Mouse (Mus musculus): ENCODE results near the gene Apeh. TPM values are rescaled to one million over a fixed set of nuclear protein-coding genes. Genes with fewer than 3 reads are reported as not detected.
A peak's percentile ranks its signal among the peaks of the same experiment; 100 is the strongest.

Gene Apeh
- 55.6 and 64.6 TPM in 2 replicates for polyA plus RNA-seq (2012; rRNA removed)
- polyA plus RNA-seq (2014; fragmentation: Nextera tagmentation; extraction: Ambion mirVana): 38.6 and 41.3 TPM in 2 replicates

DNA sequence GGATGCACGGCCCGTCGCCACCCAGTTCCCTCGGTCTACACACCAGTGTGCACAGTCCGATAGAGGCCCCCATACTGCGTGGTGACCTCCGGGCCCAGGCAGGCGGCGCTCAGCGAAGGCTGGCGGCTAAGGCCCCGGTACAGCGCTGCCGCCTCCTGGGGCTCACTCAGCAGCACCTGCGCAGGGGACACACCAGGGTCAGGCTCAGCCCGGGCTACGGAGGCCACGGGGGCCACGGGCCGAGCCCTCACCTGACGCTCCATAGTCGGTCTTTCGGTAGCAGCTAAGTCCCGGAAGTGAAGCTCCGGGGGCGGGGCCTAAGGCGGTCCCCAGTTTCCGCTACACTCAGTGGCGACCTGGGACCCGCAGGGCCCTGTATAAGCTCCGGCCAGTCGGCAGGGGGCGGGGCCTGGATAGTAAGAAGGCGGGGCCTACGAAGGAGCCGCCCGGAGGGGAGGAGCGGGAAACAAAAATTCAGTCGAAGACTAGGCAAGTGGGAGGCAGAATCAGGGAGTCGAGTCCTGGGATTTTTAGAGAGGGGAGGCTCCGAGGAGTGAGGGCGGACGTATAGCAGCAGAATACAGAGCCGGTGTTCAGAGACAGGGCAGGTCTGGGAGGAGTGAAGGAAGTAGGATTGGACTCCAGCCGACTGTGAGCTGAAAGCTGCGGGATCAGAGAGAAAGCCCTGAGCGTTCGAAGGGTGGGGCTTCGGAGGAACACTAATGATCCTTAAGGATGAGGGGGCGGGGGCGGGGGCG is at the start of gene Apeh:
Apeh (minus strand) TSS at position 423 of the 758 bp plus-strand sequence.
- Histone ChIP-seq H3K27me3 (ENCODE audit: control insufficient read depth, insufficient read depth, low read length) (no peaks in the 10 kb centered on the region), H3K4me2 (replicated peaks; ENCODE audit: low read depth, low read length, severe bottlenecking) (peak within 1 kb of the TSS; percentile 69), H3K4me1 (ENCODE audit: control insufficient read depth, insufficient read depth, low read length) (0 out of 2 replicates have a peak, but pooled peaks cover 9% of the 10 kb centered on the region), H3K9ac (ENCODE audit: low read depth, low read length, severe bottlenecking) (peak within 1 kb of the TSS; percentile 62), H3K36me3 (ENCODE audit: control insufficient read depth, insufficient read depth, low read length) (peaks cover 32% of the 10 kb centered on the region), H3K9me3 (ENCODE audit: control insufficient read depth, low read length) (no peaks in the 10 kb centered on the region), H3K4me3 (replicated peaks; ENCODE audit: low read length) (peak within 1 kb of the TSS; percentile 56), H3K27ac (replicated peaks; ENCODE audit: low read depth, low read length) (peak within 1 kb of the TSS; percentile 63; the same call in 1 of the 2 replicates)
- ATAC-seq (ENCODE audit: low FRiP score, low read depth) (peak; percentile 92), DNase-seq (ENCODE audit: low spot score) (peak; percentile 92)
- under 1% methylated on average over 52 of the region's 52 CpGs for WGBS
- TF ChIP-seq POLR2A (IDR thresholded peaks at IDR 0.05; ENCODE audit: borderline replicate concordance, extremely low read depth, insufficient read depth, insufficient read length): 0 out of 2 replicates have a peak, but pooled peaks have one; percentile 12

DNA sequence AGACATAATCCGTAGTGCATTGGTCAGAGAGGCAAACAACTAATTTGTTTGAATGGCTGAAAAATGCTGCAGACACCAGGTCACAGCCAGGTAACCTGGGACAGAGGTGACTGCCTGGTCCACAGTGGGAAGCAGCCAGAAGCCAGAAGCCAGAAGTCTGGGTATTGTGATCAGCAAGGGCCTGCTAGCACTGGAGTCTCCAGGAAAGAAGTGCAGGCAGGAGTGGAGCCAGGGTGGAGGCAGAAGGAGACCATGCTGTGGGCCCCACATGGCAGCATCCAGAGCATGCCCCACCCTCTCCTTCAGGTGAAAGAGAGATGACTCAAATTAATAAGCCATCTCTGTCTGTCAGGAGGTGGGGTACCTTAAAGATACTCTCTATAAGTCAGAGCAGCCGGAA is 49.1 kb upstream of the Apeh start:
- Histone ChIP-seq H3K36me3 (ENCODE audit: control insufficient read depth, insufficient read depth, low read length) (no peaks in the 10 kb centered on the region), H3K27me3 (ENCODE audit: control insufficient read depth, insufficient read depth, low read length) (no peaks in the 10 kb centered on the region), H3K4me1 (ENCODE audit: control insufficient read depth, insufficient read depth, low read length) (no peaks in the 10 kb centered on the region), H3K4me2 (replicated peaks; ENCODE audit: low read depth, low read length, severe bottlenecking) (no peak overlapping the region), H3K9me3 (ENCODE audit: control insufficient read depth, low read length) (no peaks in the 10 kb centered on the region), H3K27ac (replicated peaks; ENCODE audit: low read depth, low read length) (no peak overlapping the region), H3K4me3 (replicated peaks; ENCODE audit: low read length) (no peak overlapping the region), H3K9ac (ENCODE audit: low read depth, low read length, severe bottlenecking) (no peak overlapping the region)
- DNase-seq (ENCODE audit: low spot score) (no peak), ATAC-seq (ENCODE audit: low FRiP score, low read depth) (no peak)
- WGBS: 87% methylated on average over 2 of the region's 2 CpGs
- TF ChIP-seq POLR2A (IDR thresholded peaks at IDR 0.05; ENCODE audit: borderline replicate concordance, extremely low read depth, insufficient read depth, insufficient read length): no peak

DNA sequence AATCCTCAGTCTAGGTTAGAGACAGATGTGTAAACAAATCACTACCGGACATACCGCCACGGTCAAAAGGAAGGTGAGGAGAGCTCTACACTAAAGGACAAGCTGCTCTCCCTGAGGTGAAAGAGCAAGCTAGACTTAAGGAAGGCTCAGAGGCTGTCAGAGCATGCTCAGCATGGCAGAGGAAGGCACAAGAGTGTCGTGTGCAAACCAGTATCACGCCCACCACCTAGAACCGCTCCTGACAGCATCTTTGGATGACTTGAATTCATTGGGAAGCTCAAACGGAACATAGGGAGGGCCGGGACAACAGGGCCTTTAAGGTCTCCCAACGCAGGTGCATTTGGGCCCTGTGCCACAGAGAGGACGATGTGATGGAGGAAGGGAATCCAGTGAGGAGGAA is 47.0 kb upstream of the Apeh start:
- Histone ChIP-seq H3K9ac (ENCODE audit: low read depth, low read length, severe bottlenecking) (no peak overlapping the region), H3K27ac (replicated peaks; ENCODE audit: low read depth, low read length) (no peak overlapping the region), H3K4me1 (ENCODE audit: control insufficient read depth, insufficient read depth, low read length) (peaks cover 14% of the 10 kb centered on the region), H3K27me3 (ENCODE audit: control insufficient read depth, insufficient read depth, low read length) (no peaks in the 10 kb centered on the region), H3K4me3 (replicated peaks; ENCODE audit: low read length) (no peak overlapping the region), H3K9me3 (ENCODE audit: control insufficient read depth, low read length) (no peaks in the 10 kb centered on the region), H3K4me2 (replicated peaks; ENCODE audit: low read depth, low read length, severe bottlenecking) (no peak overlapping the region), H3K36me3 (ENCODE audit: control insufficient read depth, insufficient read depth, low read length) (no peaks in the 10 kb centered on the region)
- WGBS: 84% methylated on average over 10 of the region's 10 CpGs
- ATAC-seq (ENCODE audit: low FRiP score, low read depth): no peak
- DNase-seq (ENCODE audit: low spot score): no peak
- no peak for TF ChIP-seq POLR2A (IDR thresholded peaks at IDR 0.05; ENCODE audit: borderline replicate concordance, extremely low read depth, insufficient read depth, insufficient read length)

DNA sequence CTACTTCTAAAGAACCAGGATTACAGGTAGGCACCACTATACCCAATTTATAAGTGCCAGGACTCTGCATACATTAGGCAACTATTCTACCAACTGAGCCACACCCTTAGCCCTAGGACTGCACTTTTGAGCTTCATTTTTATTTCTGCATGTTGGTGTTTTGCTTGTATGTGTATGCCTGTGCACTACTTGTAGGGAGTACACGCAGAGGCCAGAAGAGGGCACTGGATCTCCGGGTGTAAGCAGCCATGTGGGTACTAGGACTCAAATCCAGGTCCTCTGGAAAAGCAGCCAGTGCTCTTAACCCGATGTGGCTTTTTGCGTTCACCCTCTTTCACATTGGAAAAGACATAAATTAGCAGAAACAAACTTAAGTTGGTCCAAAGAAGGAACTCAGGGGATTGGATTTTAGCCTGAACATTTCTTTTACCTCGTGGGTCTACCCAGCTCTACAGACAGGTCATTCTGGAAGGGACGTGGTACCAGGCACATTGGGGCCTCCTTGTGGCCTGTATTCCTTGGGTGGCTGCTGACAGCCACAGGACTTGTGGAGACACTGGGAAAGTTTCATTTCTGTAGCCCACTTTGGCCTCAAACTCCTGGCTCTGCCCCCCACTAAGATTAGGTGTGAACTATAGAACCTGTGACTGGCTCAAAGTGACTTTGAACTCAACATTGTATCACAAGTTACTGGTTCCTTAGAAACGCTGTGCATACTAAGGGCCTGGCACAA is 45.7 kb upstream of the Apeh start:
- no peaks in the 10 kb centered on the region for H3K27me3 ChIP-seq (ENCODE audit: control insufficient read depth, insufficient read depth, low read length)
- 82% methylated on average over 7 of the region's 7 CpGs for WGBS
- no peak overlapping the region for H3K27ac ChIP-seq (replicated peaks; ENCODE audit: low read depth, low read length)
- DNase-seq (ENCODE audit: low spot score): no peak
- H3K9ac ChIP-seq (ENCODE audit: low read depth, low read length, severe bottlenecking): no peak overlapping the region
- H3K36me3 ChIP-seq (ENCODE audit: control insufficient read depth, insufficient read depth, low read length): no peaks in the 10 kb centered on the region
- H3K4me3 ChIP-seq (replicated peaks; ENCODE audit: low read length): no peak overlapping the region
- no peak overlapping the region for H3K4me2 ChIP-seq (replicated peaks; ENCODE audit: low read depth, low read length, severe bottlenecking)
- no peak for ATAC-seq (ENCODE audit: low FRiP score, low read depth)
- peaks cover 14% of the 10 kb centered on the region for H3K4me1 ChIP-seq (ENCODE audit: control insufficient read depth, insufficient read depth, low read length)
- H3K9me3 ChIP-seq (ENCODE audit: control insufficient read depth, low read length): no peaks in the 10 kb centered on the region
- TF ChIP-seq POLR2A (IDR thresholded peaks at IDR 0.05; ENCODE audit: borderline replicate concordance, extremely low read depth, insufficient read depth, insufficient read length): no peak

DNA sequence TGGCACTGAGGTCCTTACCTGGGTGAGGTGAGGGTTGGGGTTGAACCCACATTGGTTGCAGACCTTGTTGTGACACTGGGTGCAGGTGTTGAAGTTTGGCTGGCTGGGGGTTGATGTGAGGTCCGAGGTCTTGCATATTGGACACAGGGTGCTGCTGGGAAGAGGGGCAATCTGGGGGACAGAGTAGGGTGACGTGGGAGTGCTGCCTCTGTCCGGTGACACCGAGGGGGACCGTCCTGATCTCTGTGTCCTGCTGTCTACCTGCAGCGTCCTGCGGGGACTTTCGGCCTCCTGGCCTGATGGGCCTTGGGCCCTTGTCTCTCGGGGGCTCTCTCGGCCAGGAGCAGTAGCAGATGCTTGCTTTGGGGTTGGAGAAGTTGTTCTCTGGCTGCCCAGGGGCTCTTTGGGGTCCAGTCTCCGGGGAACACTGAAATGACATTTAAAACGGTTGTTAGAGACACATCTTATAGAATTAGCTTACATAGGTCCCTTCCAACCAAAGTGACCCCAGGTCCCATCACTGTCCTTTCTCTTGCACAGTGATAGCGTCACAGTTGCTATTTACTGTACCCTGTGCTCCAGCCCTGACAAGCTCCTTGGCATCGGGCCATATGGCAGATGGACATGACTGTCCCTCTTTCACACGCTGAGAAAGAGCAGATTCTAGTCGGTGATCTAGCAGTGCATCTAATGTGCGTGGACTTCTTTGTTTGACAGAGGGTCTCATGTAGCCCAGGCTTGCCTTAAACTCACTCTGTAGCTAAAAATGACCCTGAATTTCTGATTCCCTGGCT is 45.0 kb upstream of the Apeh start:
- no peaks in the 10 kb centered on the region for H3K27me3 ChIP-seq (ENCODE audit: control insufficient read depth, insufficient read depth, low read length)
- no peak overlapping the region for H3K4me3 ChIP-seq (replicated peaks; ENCODE audit: low read length)
- DNase-seq (ENCODE audit: low spot score): no peak
- TF ChIP-seq POLR2A (IDR thresholded peaks at IDR 0.05; ENCODE audit: borderline replicate concordance, extremely low read depth, insufficient read depth, insufficient read length): no peak
- 89% methylated on average over 17 of the region's 17 CpGs for WGBS
- H3K9ac ChIP-seq (ENCODE audit: low read depth, low read length, severe bottlenecking): no peak overlapping the region
- no peaks in the 10 kb centered on the region for H3K9me3 ChIP-seq (ENCODE audit: control insufficient read depth, low read length)
- H3K36me3 ChIP-seq (ENCODE audit: control insufficient read depth, insufficient read depth, low read length): no peaks in the 10 kb centered on the region
- peaks cover 14% of the 10 kb centered on the region for H3K4me1 ChIP-seq (ENCODE audit: control insufficient read depth, insufficient read depth, low read length)
- H3K4me2 ChIP-seq (replicated peaks; ENCODE audit: low read depth, low read length, severe bottlenecking): no peak overlapping the region
- no peak overlapping the region for H3K27ac ChIP-seq (replicated peaks; ENCODE audit: low read depth, low read length)
- no peak for ATAC-seq (ENCODE audit: low FRiP score, low read depth)
